ENCODE assay signal across 7 mouse cellular contexts in genomic region chr10:22149073-22149690, GRCm38 (mm10). TPM values are rescaled to one million over a fixed set of nuclear protein-coding genes. Genes with fewer than 3 reads are reported as not detected.
DNase-seq lines count a peak whose midpoint lies in the region; ATAC-seq and TF ChIP-seq lines count a peak whose summit lies in the region.

Gene E030030I06Rik, minus strand, starts transcription at chr10:22149270.

- no peak for TF ChIP-seq POLR2A in spleen, adult 2 months (IDR thresholded peaks at IDR 0.05; ENCODE audit: low read depth, low read length)

- H3K9ac ChIP-seq in forebrain, embryonic 11.5 days (ENCODE audit: low read length), result peak within 1 kb of the TSS; percentile 51
- peak within 1 kb of the TSS; percentile 86 for H3K9ac ChIP-seq in intestine, embryonic 16.5 days (ENCODE audit: low read depth, low read length)
- H3K9ac ChIP-seq in midbrain, embryonic 12.5 days (replicated peaks), result peak within 1 kb of the TSS; percentile 75

- peak in 1 of 2 experiments; percentile 30 for DNase-seq in spleen, adult 2 months (ENCODE audit: low read depth in 1 of 2, low spot score in 2 of 2)
- DNase-seq in spleen, postnatal 14 days (ENCODE audit: low spot score in 2 of 2), result no peak
- DNase-seq in adipocyte (ENCODE audit: low spot score), result peak; percentile 33
- DNase-seq in forebrain, embryonic 11.5 days (ENCODE audit: low spot score), result peak; percentile 76

- peak within 1 kb of the TSS; percentile 98 for H3K4me3 ChIP-seq in spleen, adult 2 months (ENCODE audit: extremely low read depth, insufficient read depth, insufficient read length)
- peak within 1 kb of the TSS; percentile 38 for H3K4me3 ChIP-seq in forebrain, embryonic 11.5 days (ENCODE audit: low read depth, low read length)
- peak within 1 kb of the TSS; percentile 68 for H3K4me3 ChIP-seq in intestine, embryonic 16.5 days (ENCODE audit: low read length)
- peak within 1 kb of the TSS; percentile 68 for H3K4me3 ChIP-seq in midbrain, embryonic 12.5 days

- H3K27ac ChIP-seq in spleen, adult 2 months (ENCODE audit: insufficient read depth, low read length), result peak within 1 kb of the TSS; percentile 87
- no peak within 1 kb of the TSS for H3K27ac ChIP-seq in forebrain, embryonic 11.5 days (ENCODE audit: low read depth, low read length)
- peak within 1 kb of the TSS; percentile 83 for H3K27ac ChIP-seq in intestine, embryonic 16.5 days (ENCODE audit: low read length)
- H3K27ac ChIP-seq in midbrain, embryonic 12.5 days (replicated peaks), result peak within 1 kb of the TSS; percentile 64

- H3K27me3 ChIP-seq in spleen, adult 2 months (ENCODE audit: control insufficient read depth, insufficient read depth, low read length), result peaks cover 21% of the 10 kb centered on the region
- peaks cover 21% of the 10 kb centered on the region for H3K27me3 ChIP-seq in forebrain, embryonic 11.5 days (ENCODE audit: control insufficient read depth, insufficient read depth, low read length)
- peaks cover 17% of the 10 kb centered on the region for H3K27me3 ChIP-seq in intestine, embryonic 16.5 days (replicated peaks; ENCODE audit: control insufficient read depth, insufficient read depth, low read length)
- peaks cover 42% of the 10 kb centered on the region for H3K27me3 ChIP-seq in midbrain, embryonic 12.5 days

- H3K4me1 ChIP-seq in spleen, adult 2 months (ENCODE audit: control insufficient read depth, insufficient read depth, insufficient read length), result peaks cover 15% of the 10 kb centered on the region
- peaks cover 5% of the 10 kb centered on the region for H3K4me1 ChIP-seq in forebrain, embryonic 11.5 days (replicated peaks; ENCODE audit: control insufficient read depth, insufficient read depth, low read length)
- peaks cover 12% of the 10 kb centered on the region for H3K4me1 ChIP-seq in intestine, embryonic 16.5 days (ENCODE audit: control insufficient read depth, insufficient read depth, low read length)
- peaks cover 21% of the 10 kb centered on the region for H3K4me1 ChIP-seq in midbrain, embryonic 12.5 days

- TF ChIP-seq CTCF in spleen, adult 2 months (IDR thresholded peaks at IDR 0.05; ENCODE audit: extremely low read depth, insufficient read depth, insufficient read length, insufficient replicate concordance), result no peak

- peak within 1 kb of the TSS; percentile 95 for H3K4me2 ChIP-seq in forebrain, embryonic 11.5 days (ENCODE audit: low read depth, low read length, severe bottlenecking)
- peak within 1 kb of the TSS; percentile 98 for H3K4me2 ChIP-seq in intestine, embryonic 16.5 days (ENCODE audit: low read depth, low read length)
- peak within 1 kb of the TSS; percentile 88 for H3K4me2 ChIP-seq in midbrain, embryonic 12.5 days (replicated peaks)

- no peaks in the 10 kb centered on the region for H3K36me3 ChIP-seq in spleen, adult 2 months (ENCODE audit: control insufficient read depth, insufficient read depth, low read length)
- H3K36me3 ChIP-seq in forebrain, embryonic 11.5 days (ENCODE audit: control insufficient read depth, insufficient read depth, low read length), result no peaks in the 10 kb centered on the region
- no peaks in the 10 kb centered on the region for H3K36me3 ChIP-seq in intestine, embryonic 16.5 days (ENCODE audit: control insufficient read depth, insufficient read depth, low read length)
- H3K36me3 ChIP-seq in midbrain, embryonic 12.5 days, result no peaks in the 10 kb centered on the region

- WGBS in spleen, adult 2 months, result under 1% methylated on average over 37 of the region's 37 CpGs
- under 1% methylated on average over 37 of the region's 37 CpGs for WGBS in forebrain, embryonic 11.5 days
- WGBS in intestine, embryonic 16.5 days, result under 1% methylated on average over 37 of the region's 37 CpGs
- WGBS in midbrain, embryonic 12.5 days, result under 1% methylated on average over 37 of the region's 37 CpGs

- no peaks in the 10 kb centered on the region for H3K9me3 ChIP-seq in forebrain, embryonic 11.5 days (ENCODE audit: control insufficient read depth, low read length)
- H3K9me3 ChIP-seq in intestine, embryonic 16.5 days (ENCODE audit: control insufficient read depth, low read length), result no peaks in the 10 kb centered on the region
- H3K9me3 ChIP-seq in midbrain, embryonic 12.5 days, result no peaks in the 10 kb centered on the region

- ATAC-seq in forebrain, embryonic 11.5 days (replicated peaks; ENCODE audit: low FRiP score), result peak; percentile 62
- peak; percentile 52 for ATAC-seq in intestine, embryonic 16.5 days
- ATAC-seq in midbrain, embryonic 12.5 days (ENCODE audit: low FRiP score, low read depth), result peak; percentile 66
- ATAC-seq in erythroid progenitor cell, adult 5-6 weeks (replicated peaks; ENCODE audit: low FRiP score, poor library complexity, severe bottlenecking), result no peak

RNA-seq across cellular contexts. Expression of gene E030030I06Rik, which starts in this region (rescaled TPM):
- 4.5 and 4.8 TPM in 2 replicates for polyA plus RNA-seq in spleen, adult 2 months (2012; rRNA removed)
- polyA plus RNA-seq in forebrain, embryonic 11.5 days (2014; fragmentation: Nextera tagmentation; extraction: Ambion mirVana), result 18.8 and 22.3 TPM in 2 replicates
- polyA plus RNA-seq in intestine, embryonic 16.5 days (2015; fragmentation: Nextera tagmentation; extraction: Ambion mirVana), result 28.0 and 30.0 TPM in 2 replicates
- polyA plus RNA-seq in midbrain, embryonic 12.5 days (2016; fragmentation: Nextera tagmentation; extraction: Ambion mirVana), result 18.2 and 24.7 TPM in 2 replicates
- 2.5 TPM in 1 of 2 replicates, not detected in the other for total RNA-seq in erythroid progenitor cell, adult 5-6 weeks (2015; ENCODE audit: low replicate concordance)
- 2.9 and 3.0 TPM in 2 replicates for total RNA-seq in erythroid progenitor cell, adult 5-6 weeks (2017; ENCODE audit: low replicate concordance)

Comparison
In these comparisons a context has a peak if more than half of its experiments do, and no peak if none do; other contexts are left out.
1. DNase-seq: peak in adipocyte (single experiment) and forebrain, embryonic 11.5 days (single experiment); none in spleen, postnatal 14 days (0 of 2).
2. H3K4me3 ChIP-seq: peak in every context shown above with its lines; median percentile 98 in spleen, adult 2 months; 68 in intestine, embryonic 16.5 days; 68 in midbrain, embryonic 12.5 days; 38 in forebrain, embryonic 11.5 days.
3. Peak in every context shown above with its lines, with median percentiles within 50 percentile points of each other: H3K4me2 ChIP-seq and H3K9ac ChIP-seq.